Mouse (Mus musculus) thymus, adult 18-20 months (tissue): ENCODE results near the gene Hmgcr.
"Not testable (repeated sequence)": the region's sequence is repeated elsewhere in the genome, so short reads cannot be mapped to it uniquely, and the experiment has no call there.

Experiments
- DNase-seq, 2 experiments: peaks; one replicate each; pipeline ENCODE4 v3.0.0; 2022; ENCODE audit warnings: mixed read lengths in 2 of 2

Hmgcr gene

DNA sequence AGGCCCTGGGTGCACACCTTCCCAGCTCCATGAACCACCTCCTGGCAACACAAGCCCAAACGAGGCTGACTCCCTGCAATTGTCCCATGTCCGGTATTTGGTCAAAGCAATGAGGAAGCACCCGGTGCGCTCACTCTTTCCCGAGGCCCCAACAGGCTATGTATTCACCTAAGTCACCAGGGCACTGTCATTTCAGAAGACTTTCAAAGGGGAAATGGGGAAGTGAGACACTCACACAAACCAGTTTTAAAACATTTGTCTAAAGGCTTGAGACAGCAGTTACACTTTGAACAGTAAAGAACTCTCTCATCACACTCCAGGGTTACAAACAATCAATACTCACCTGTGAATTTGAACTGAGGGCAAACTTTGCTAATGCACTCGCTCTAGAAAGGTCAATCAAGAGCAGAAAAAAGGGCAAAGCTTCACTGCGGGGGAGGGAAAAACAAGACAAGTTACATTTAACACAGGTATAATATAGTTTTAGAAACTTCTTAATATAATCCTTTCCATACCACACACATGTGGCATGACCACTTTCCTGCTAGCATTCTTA lies 6.2 kb downstream of the Hmgcr start:
- no peak for DNase-seq

DNA sequence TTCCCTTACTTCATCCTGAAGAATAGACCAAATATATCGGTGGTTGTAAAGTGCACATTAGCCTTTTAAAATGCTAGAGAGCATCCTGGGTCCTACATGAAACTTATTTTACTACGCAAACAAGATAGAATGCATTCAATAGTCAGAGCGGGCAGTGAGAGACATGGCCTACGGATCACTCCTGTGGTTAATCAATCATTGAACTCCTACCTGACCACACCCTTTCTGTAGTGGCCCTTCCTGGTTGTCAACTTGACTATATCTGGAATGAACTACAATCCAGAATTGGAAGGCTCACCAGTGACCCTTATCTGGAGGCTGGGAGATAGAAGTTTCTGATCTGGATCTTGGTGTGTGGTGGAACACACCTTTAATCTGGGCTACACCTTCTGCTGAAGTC lies 7.6 kb downstream of the Hmgcr start:
- DNase-seq, result not testable (repeated sequence)

DNA sequence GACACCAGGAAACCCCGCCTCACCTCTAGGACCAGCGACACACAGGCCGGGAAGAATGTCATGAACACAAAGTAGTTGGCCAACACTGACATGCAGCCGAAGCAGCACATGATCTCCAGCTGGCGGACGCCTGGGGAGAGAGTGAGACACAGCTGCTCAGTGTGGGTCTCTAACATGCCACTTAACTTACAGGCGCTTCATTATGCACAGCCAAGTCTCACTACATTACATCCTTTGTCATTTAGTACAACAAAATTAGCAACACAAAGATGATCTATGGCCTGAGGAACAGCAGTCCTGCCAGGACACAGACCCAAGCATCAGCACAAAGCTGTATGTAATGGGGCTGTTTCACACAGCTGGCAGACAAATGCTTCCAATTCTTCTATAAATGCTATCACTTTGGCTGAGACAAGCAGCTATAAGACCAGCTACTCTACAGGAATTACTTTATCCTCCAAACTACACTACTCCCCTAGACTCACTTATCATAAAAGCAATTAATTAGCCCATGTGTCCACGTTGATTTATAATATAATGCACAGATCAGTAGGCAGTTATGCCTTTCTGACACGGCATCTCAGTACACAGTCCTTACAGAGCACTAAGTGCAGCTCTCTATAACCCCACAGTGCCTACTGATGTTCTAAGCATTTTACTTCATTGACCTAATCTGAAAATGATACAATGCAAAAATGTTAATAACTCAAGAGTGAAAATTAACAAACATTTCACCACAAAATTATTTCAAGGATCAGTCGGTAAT lies 10.5 kb downstream of the Hmgcr start:
- DNase-seq, result no peak

DNA sequence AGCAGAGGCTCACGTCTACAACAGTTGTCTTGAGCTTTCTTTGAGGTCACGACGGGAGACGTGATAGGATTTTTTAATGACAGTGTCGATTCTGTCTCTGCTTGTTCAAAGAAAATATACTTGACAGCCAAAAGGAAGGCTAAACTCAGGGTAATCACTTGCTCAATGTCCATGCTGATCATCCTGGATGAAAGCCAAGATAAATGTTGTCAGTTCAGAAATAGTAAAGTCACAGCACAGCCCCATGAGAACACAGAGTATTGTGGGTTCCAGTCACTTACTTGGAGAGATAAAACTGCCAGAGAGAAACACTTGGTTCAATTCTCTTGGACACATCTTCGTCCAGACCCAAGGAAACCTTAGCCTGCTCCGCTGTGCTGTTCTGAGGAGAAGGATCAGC lies 11.8 kb downstream of the Hmgcr start:
- no peak for DNase-seq

DNA sequence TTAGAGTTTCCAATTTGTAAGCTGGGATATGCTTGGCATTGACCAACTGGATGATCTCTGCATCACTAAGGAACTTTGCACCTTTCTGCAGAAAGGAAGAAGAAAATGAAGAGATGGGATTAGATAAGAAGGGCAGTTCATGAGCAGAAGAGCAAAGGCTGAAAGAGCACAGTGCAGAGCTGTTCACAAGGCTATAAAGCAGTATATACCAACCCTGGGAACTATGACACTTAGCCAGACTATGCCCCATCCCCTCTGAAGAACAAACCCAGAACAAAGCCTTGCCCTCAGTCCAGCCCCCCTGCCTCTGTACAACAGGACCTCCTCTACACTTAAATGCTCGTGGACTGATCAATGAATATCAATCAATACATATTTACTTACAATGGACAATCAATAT lies 14.1 kb downstream of the Hmgcr start:
- DNase-seq, result no peak

DNA sequence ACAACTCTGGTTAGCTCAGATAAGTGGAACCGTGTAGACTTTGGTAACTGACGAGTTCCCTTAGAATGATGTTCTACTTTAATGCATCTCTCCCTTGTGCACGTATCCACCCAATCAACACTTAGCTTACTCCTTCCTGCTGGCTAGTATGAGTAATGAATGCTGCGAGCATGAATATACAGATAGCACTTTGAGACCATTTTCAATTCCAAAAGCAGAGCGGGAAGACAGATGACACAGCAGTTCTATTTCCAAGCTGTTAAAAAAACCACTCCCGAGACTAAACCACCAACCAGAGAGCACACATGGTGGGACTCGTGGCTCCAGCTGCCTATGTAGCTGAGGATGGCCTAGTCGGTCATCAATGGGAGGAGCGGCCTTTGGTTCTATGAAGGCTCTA lies 17.7 kb downstream of the Hmgcr start:
- no peak for DNase-seq

DNA sequence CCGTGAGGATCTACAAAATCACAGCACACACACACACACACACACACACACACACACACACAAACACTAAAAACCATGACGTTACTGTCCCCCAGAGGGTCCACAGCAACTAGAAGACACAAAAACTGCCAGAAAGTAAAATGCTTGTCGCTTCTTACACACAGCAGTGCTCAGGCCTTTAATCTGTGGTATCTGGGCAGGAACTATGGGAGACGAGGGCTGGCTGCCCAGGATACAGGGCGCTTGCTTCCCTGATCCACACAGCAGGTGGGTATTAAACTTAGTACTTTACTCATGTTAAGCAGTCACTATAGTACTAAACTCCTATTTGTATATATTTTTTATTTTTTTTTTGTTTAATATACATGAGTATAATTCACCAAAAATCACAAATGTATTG lies 24.9 kb downstream of the Hmgcr start:
- DNase-seq, result no peak

DNA sequence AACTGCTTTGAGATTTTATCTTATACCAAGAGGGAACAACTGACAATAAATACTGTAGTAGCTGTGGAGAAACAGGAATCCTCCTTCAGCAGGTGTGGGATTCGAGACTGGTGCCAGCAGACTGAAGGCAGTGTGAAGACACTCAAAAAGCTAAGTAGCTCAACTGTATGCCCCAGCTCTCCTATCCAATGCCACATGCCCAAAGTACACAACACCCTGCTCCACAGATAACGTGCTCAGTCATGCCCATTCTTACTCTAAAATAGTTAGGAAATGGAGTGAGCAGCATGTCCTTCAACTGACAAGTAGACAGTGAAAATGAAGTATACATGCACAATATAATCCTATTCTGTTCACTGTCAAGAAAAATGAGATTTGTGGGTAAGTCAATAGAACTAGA lies 26.6 kb downstream of the Hmgcr start:
- no peak for DNase-seq

DNA sequence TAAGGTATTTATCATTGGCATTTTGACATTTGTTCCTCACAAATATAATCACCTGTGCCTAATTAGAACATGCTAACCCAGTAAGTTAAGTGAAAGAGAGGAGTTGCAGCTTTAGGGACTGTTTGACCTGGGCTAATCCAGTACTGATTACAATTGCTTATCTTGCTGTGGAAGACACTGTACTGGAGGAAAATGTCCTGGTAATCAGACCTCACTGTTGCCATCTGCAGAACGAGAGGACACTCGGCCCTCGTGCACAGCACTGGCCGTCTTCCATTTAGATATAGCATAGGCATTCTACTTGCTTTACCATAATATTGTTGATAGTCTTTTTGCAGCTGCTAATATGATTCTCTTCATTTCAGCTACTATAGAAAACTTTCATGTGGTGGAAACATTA lies 40.3 kb downstream of the Hmgcr start:
- no peak for DNase-seq

DNA sequence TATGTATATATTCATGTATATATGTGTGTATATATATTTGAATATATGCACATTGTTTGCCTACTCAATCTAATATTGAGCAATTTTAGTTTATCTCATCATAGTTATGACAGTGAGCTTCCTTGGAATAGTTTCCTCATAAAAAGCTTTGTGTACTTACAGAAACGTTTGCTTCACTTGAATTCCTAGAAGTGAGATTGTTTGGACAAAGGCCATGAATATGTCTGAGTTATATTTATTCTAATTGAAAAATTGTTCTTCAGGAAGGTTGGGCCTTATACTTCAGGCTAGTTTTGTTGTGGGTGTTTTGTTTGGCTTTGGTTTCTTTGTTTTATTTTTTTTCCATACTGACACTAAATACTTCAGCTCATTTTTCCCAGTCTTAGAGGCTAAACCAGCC lies 49.8 kb downstream of the Hmgcr start:
- DNase-seq, result no peak

DNA sequence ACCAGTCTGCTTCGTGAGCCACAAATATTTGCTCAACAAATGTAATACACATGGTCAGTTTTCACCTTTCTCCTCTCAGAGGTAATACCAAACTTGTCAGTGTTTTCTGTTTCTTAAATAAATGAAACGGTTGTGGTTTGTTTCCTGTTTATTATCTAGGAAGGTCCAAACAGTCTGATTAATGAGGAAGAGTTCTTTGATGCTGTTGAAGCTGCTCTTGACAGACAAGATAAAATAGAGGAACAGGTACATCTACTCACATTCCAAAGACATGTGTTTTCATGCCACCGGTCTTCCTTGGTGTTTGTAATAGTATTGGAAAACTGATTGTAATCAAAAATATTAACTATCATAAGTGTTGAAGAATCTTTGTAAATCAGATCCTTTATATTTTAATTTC lies 56.1 kb downstream of the Hmgcr start:
- no peak for DNase-seq

DNA sequence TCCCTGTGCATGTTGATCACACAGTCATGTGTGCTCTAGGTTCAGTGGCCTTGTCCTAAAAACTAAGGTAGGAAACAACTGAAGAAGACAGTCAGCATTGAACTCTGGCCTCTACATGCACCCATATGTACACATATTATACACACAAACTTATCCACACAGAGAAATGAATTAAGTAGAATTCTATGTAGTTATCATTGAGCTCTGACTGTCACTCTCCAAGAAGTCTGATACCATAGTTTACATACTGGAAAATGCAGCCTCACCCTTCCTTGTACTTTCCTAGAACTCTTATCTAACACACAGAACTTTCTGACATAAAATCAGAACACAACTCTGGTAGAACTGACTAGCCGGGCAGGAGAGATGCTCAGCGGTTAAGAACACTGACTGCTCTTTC lies 66.5 kb downstream of the Hmgcr start:
- DNase-seq, result no peak

DNA sequence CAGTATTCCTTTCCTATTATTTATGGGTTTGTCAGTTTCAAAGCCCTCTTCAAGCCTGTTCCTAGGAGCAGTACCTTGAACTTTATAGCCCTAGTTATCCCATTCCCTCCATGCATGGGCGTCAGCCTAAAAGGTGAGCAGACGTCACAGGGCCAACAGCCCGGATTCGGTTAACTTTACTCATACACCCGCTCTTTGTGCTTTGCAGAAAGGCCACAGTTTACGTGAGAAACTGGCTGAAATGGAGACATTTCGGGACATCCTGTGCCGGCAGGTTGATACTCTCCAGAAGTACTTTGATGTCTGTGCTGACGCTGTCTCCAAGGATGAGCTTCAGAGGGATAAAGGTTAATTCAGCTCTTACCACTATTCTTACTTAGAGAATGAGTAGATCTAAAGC lies 71.6 kb downstream of the Hmgcr start:
- DNase-seq, result no peak
